Mouse (Mus musculus): ENCODE measurements at regions not wholly inside any gene's neighbourhood (a gene's known extent, or its start where the extent isn't known, plus 50 kb on each side); places are given as distances from the start of the nearest gene placed in this dataset.
A peak's percentile ranks its signal among the peaks of the same experiment; 100 is the strongest.

- no peak overlapping the region for H3K4me2 ChIP-seq
- H3K27me3 ChIP-seq = no peaks in the 10 kb centered on the region
- no peaks in the 10 kb centered on the region for H3K9me3 ChIP-seq
- H3K36me3 ChIP-seq = no peaks in the 10 kb centered on the region
- no peaks in the 10 kb centered on the region for H3K4me1 ChIP-seq (replicated peaks)
- ATAC-seq (ENCODE audit: insufficient number of reproducible peaks, insufficient read depth, low FRiP score, low TSS enrichment, low read depth) = no peak
- no peak overlapping the region for H3K9ac ChIP-seq (replicated peaks)
- WGBS = 84% methylated on average over 3 of the region's 3 CpGs
- no peak overlapping the region for H3K4me3 ChIP-seq (replicated peaks)
- no peak overlapping the region for H3K27ac ChIP-seq
Measured at GRCm38 (mm10) chr5:24237201-24237600, 72.4 kb downstream of the Nupl2 start.

GRCm38 (mm10) chr5:24239006-24239405, 74.2 kb downstream of the Nupl2 start:
- Histone ChIP-seq H3K9me3 (no peaks in the 10 kb centered on the region), H3K27me3 (no peaks in the 10 kb centered on the region), H3K4me2 (no peak overlapping the region), H3K27ac (no peak overlapping the region), H3K4me3 (replicated peaks) (no peak overlapping the region), H3K9ac (replicated peaks) (no peak overlapping the region), H3K4me1 (replicated peaks) (no peaks in the 10 kb centered on the region), H3K36me3 (no peaks in the 10 kb centered on the region)
- 79% methylated on average over 2 of the region's 2 CpGs for WGBS
- ATAC-seq (ENCODE audit: insufficient number of reproducible peaks, insufficient read depth, low FRiP score, low TSS enrichment, low read depth) = no peak

- 75% methylated on average over 6 of the region's 6 CpGs for WGBS
- H3K27ac ChIP-seq = no peak overlapping the region
Measured at GRCm38 (mm10) chr5:24244211-24244610, 79.4 kb downstream of the Nupl2 start.

GRCm38 (mm10) chr5:24255421-24255820, 90.7 kb downstream of the Nupl2 start:
- Histone ChIP-seq H3K4me2 (no peak overlapping the region), H3K9me3 (peaks cover 13% of the 10 kb centered on the region), H3K4me1 (replicated peaks) (no peaks in the 10 kb centered on the region), H3K27ac (no peak overlapping the region), H3K4me3 (replicated peaks) (no peak overlapping the region), H3K27me3 (no peaks in the 10 kb centered on the region), H3K9ac (replicated peaks) (no peak overlapping the region), H3K36me3 (no peaks in the 10 kb centered on the region)
- ATAC-seq (ENCODE audit: insufficient number of reproducible peaks, insufficient read depth, low FRiP score, low TSS enrichment, low read depth) = no peak
- 88% methylated on average over 5 of the region's 5 CpGs for WGBS

More at GRCm38 (mm10) chr5:24244211-24244610, 79.4 kb downstream of the Nupl2 start:
- no peak overlapping the region for H3K4me3 ChIP-seq (replicated peaks)
- H3K4me2 ChIP-seq = no peak overlapping the region
- no peak overlapping the region for H3K9ac ChIP-seq (replicated peaks)
- H3K9me3 ChIP-seq = no peaks in the 10 kb centered on the region
- no peaks in the 10 kb centered on the region for H3K4me1 ChIP-seq (replicated peaks)
- ATAC-seq (ENCODE audit: insufficient number of reproducible peaks, insufficient read depth, low FRiP score, low TSS enrichment, low read depth) = no peak
- no peaks in the 10 kb centered on the region for H3K36me3 ChIP-seq
- H3K27me3 ChIP-seq = no peaks in the 10 kb centered on the region

- peaks cover 4% of the 10 kb centered on the region; the same call in 1 of the 2 replicates for H3K27me3 ChIP-seq
- H3K4me3 ChIP-seq (replicated peaks) = no peak overlapping the region
- no peak overlapping the region for H3K27ac ChIP-seq
- peaks cover 9% of the 10 kb centered on the region; the same call in 1 of the 2 replicates for H3K4me1 ChIP-seq (replicated peaks)
- H3K4me2 ChIP-seq = no peak overlapping the region
- 14% methylated on average over 7 of the region's 7 CpGs for WGBS
- ATAC-seq (ENCODE audit: insufficient number of reproducible peaks, insufficient read depth, low FRiP score, low TSS enrichment, low read depth) = no peak; the same call in 1 of the 2 replicates
- no peak overlapping the region for H3K9ac ChIP-seq (replicated peaks)
- no peaks in the 10 kb centered on the region for H3K36me3 ChIP-seq
- peaks cover 9% of the 10 kb centered on the region for H3K9me3 ChIP-seq
Measured at GRCm38 (mm10) chr5:24261098-24261497, 90.3 kb downstream of the Kcnh2 start.

- no peak overlapping the region for H3K4me3 ChIP-seq (replicated peaks)
- peaks cover 4% of the 10 kb centered on the region; the same call in 1 of the 2 replicates for H3K27me3 ChIP-seq
- H3K36me3 ChIP-seq = no peaks in the 10 kb centered on the region
- peaks cover 9% of the 10 kb centered on the region for H3K9me3 ChIP-seq
- H3K9ac ChIP-seq (replicated peaks) = no peak overlapping the region
- 6% methylated on average over 11 of the region's 11 CpGs for WGBS
- peaks cover 13% of the 10 kb centered on the region for H3K4me1 ChIP-seq (replicated peaks)
- no peak for ATAC-seq (ENCODE audit: insufficient number of reproducible peaks, insufficient read depth, low FRiP score, low TSS enrichment, low read depth)
- H3K4me2 ChIP-seq = peak overlapping the region; percentile 13; the same call in 1 of the 2 replicates
- H3K27ac ChIP-seq = no peak overlapping the region
Measured at GRCm38 (mm10) chr5:24262146-24262545, 89.3 kb downstream of the Kcnh2 start.

GRCm38 (mm10) chr5:24264151-24264550, 87.3 kb downstream of the Kcnh2 start:
- Histone ChIP-seq H3K4me1 (replicated peaks) (peaks cover 13% of the 10 kb centered on the region), H3K4me2 (no peak overlapping the region), H3K9me3 (no peaks in the 10 kb centered on the region), H3K27ac (no peak overlapping the region), H3K4me3 (replicated peaks) (no peak overlapping the region), H3K27me3 (peaks cover 4% of the 10 kb centered on the region; the same call in 1 of the 2 replicates), H3K9ac (replicated peaks) (no peak overlapping the region), H3K36me3 (no peaks in the 10 kb centered on the region)
- WGBS = 75% methylated on average over 4 of the region's 4 CpGs
- ATAC-seq (ENCODE audit: insufficient number of reproducible peaks, insufficient read depth, low FRiP score, low TSS enrichment, low read depth) = no peak

- H3K4me1 ChIP-seq (replicated peaks) = peaks cover 13% of the 10 kb centered on the region
- peaks cover 4% of the 10 kb centered on the region; the same call in 1 of the 2 replicates for H3K27me3 ChIP-seq
- H3K4me2 ChIP-seq = no peak overlapping the region
- H3K27ac ChIP-seq = no peak overlapping the region
- 83% methylated on average over 3 of the region's 3 CpGs for WGBS
- H3K9me3 ChIP-seq = no peaks in the 10 kb centered on the region
- no peaks in the 10 kb centered on the region for H3K36me3 ChIP-seq
- H3K4me3 ChIP-seq (replicated peaks) = no peak overlapping the region
- no peak overlapping the region for H3K9ac ChIP-seq (replicated peaks)
- no peak for ATAC-seq (ENCODE audit: insufficient number of reproducible peaks, insufficient read depth, low FRiP score, low TSS enrichment, low read depth)
Measured at GRCm38 (mm10) chr5:24265431-24265830, 86.0 kb downstream of the Kcnh2 start.

- Histone ChIP-seq H3K27ac (no peak overlapping the region), H3K9me3 (no peaks in the 10 kb centered on the region), H3K9ac (replicated peaks) (no peak overlapping the region), H3K4me2 (peak overlapping the region; percentile 51), H3K36me3 (no peaks in the 10 kb centered on the region), H3K27me3 (peaks cover 4% of the 10 kb centered on the region; the same call in 1 of the 2 replicates), H3K4me1 (replicated peaks) (peaks cover 13% of the 10 kb centered on the region), H3K4me3 (replicated peaks) (peak overlapping the region; percentile 23)
- WGBS = 14% methylated on average over 16 of the region's 16 CpGs
- peak; percentile 76; the same call in 1 of the 2 replicates for ATAC-seq (ENCODE audit: insufficient number of reproducible peaks, insufficient read depth, low FRiP score, low TSS enrichment, low read depth)
Measured at GRCm38 (mm10) chr5:24266344-24267295, 84.8 kb downstream of the Kcnh2 start.

All from limb, embryonic 12.5 days (tissue).